Mouse (Mus musculus) spleen, adult 2 months (tissue): ENCODE data around the gene Ly6f.

Experiments used
- CTCF ChIP-seq: fragments of 200-500 bp; IDR thresholded peaks from 2 replicates; pipeline ENCODE4 v1.5.1; 2011; ENCODE audit warnings: mild to moderate bottlenecking, inconsistent platforms; ENCODE audit not compliant: insufficient read depth, insufficient read length, insufficient replicate concordance; ENCODE audit errors: extremely low read depth
- POLR2A ChIP-seq: fragments of 200-500 bp; IDR thresholded peaks from 2 replicates; pipeline ENCODE4 v1.6.1; 2011; ENCODE audit warnings: low read depth, low read length, inconsistent platforms

GRCm38 (mm10) chr15:75292377-75292776 lies 24.2 kb downstream of the Ly6f start:
- no peak for TF ChIP-seq CTCF
- no peak for TF ChIP-seq POLR2A
